ENCODE assay signal across 10 mouse cellular contexts in the genomic region with DNA sequence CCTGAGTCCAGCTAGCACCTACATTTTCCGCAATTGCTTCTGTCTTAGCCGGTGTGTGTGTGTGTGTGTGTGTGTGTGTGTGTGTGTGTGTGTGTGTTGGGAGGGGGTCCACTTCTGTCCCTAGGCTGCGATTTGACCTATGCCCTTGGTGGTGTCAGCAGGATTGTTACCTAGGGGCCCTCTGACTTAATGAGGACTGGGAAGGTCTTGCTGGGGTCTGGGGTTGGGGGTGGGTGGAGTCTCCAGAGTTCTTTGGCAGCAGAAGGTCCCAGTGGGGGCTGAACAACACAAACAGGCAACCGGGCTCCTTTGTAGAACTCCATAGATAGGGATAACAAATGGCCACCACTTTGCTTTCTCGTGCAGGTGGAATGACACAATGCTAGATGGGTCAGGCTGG. TPM values are rescaled to one million over a fixed set of nuclear protein-coding genes. Genes with fewer than 3 reads are reported as not detected.
DNase-seq lines count a peak whose midpoint lies in the region; ATAC-seq and TF ChIP-seq lines count a peak whose summit lies in the region.
"Had no signal": no experiment of that assay in that cellular context is flagged by ENCODE, and none has a peak within 500 bp of the region (broad histone marks: within the 10 kb centered on the region; RNA-seq: fewer than 3 reads in every experiment).

No protein-coding gene starts in this region.

- DNase-seq in liver, embryonic 14.5 days (ENCODE audit: low read depth in 3 of 3, low spot score in 3 of 3), result no peak
- DNase-seq in yolk sac, embryonic 10.5 days (ENCODE audit: low spot score), result peak; percentile 9
- DNase-seq in spleen, postnatal 10 days (ENCODE audit: low spot score in 2 of 2), result no peak
- DNase-seq in layer of hippocampus, postnatal 25 days (ENCODE audit: extremely low spot score in 1 of 2, low spot score in 1 of 2), result no peak
- DNase-seq: right cerebral cortex, postnatal 14 days had no signal

- H3K4me1 ChIP-seq in megakaryocyte, embryonic 14.5 days, result peaks cover 5% of the 10 kb centered on the region; the same call in 1 of the 2 replicates
- H3K4me1 ChIP-seq in forebrain, embryonic 15.5 days, result peaks cover 32% of the 10 kb centered on the region
- H3K4me1 ChIP-seq in liver, embryonic 14.5 days (replicated peaks; ENCODE audit: control insufficient read depth in 2 of 2, insufficient read depth in 2 of 2, low read length in 1 of 2), result no peaks in the 10 kb centered on the region; a peak in 1 of 4 replicates

- H3K27me3 ChIP-seq in megakaryocyte, embryonic 14.5 days (replicated peaks), result peaks cover 51% of the 10 kb centered on the region
- no peaks in the 10 kb centered on the region for H3K27me3 ChIP-seq in forebrain, embryonic 15.5 days
- H3K27me3 ChIP-seq in liver, embryonic 14.5 days (ENCODE audit: control insufficient read depth, insufficient read depth, low read length), result peaks cover 21% of the 10 kb centered on the region

- peak overlapping the region; percentile 56 for H3K4me2 ChIP-seq in forebrain, embryonic 15.5 days (replicated peaks)
- peak overlapping the region; percentile 46 for H3K4me2 ChIP-seq in liver, embryonic 14.5 days (ENCODE audit: low read depth)

- TF ChIP-seq EP300 in liver, embryonic 14.5 days (IDR thresholded peaks at IDR 0.05; ENCODE audit: low read depth), result no peak

- ATAC-seq in megakaryocyte, adult 5-6 weeks (ENCODE audit: poor library complexity, severe bottlenecking), result no peak
- ATAC-seq in forebrain, embryonic 15.5 days (replicated peaks), result no peak
- ATAC-seq in liver, embryonic 14.5 days (ENCODE audit: insufficient read depth), result no peak

- no peak for TF ChIP-seq CTCF in liver, embryonic 14.5 days (IDR thresholded peaks at IDR 0.05; ENCODE audit: low read depth)

- no peaks in the 10 kb centered on the region for H3K36me3 ChIP-seq in megakaryocyte, embryonic 14.5 days (replicated peaks; ENCODE audit: low read length)
- no peaks in the 10 kb centered on the region for H3K36me3 ChIP-seq in forebrain, embryonic 15.5 days
- H3K36me3 ChIP-seq in liver, embryonic 14.5 days (replicated peaks; ENCODE audit: control insufficient read depth, insufficient read depth, low read depth), result no peaks in the 10 kb centered on the region

- H3K9me3 ChIP-seq in megakaryocyte, embryonic 14.5 days, result no peaks in the 10 kb centered on the region; the same call in 1 of the 2 replicates
- no peaks in the 10 kb centered on the region for H3K9me3 ChIP-seq in forebrain, embryonic 15.5 days
- H3K9me3 ChIP-seq in liver, embryonic 14.5 days (ENCODE audit: control insufficient read depth, low read length), result no peaks in the 10 kb centered on the region

- peak overlapping the region; percentile 63; the same call in 1 of the 2 replicates for H3K27ac ChIP-seq in forebrain, embryonic 15.5 days (replicated peaks)
- H3K27ac ChIP-seq in liver, embryonic 14.5 days, result no peak overlapping the region

- peak overlapping the region; percentile 56 for H3K4me3 ChIP-seq in megakaryocyte, embryonic 14.5 days (replicated peaks)
- peak overlapping the region; percentile 32 for H3K4me3 ChIP-seq in forebrain, embryonic 15.5 days
- H3K4me3 ChIP-seq in liver, embryonic 14.5 days (ENCODE audit: insufficient read depth in 1 of 2, low read depth in 2 of 2, low read length in 2 of 2), result no peak overlapping the region
- H3K4me3 ChIP-seq: erythroblast, embryonic 14.5 days had no signal

- WGBS in forebrain, embryonic 15.5 days, result 12% methylated on average over 5 of the region's 5 CpGs
- WGBS in liver, embryonic 14.5 days (ENCODE audit: insufficient replicate concordance), result 4% methylated on average over 5 of the region's 5 CpGs

- no peak overlapping the region for H3K9ac ChIP-seq in forebrain, embryonic 15.5 days (replicated peaks)
- no peak overlapping the region for H3K9ac ChIP-seq in liver, embryonic 14.5 days (replicated peaks)

RNA-seq across cellular contexts. Expression of gene Nhlh2, which starts 14.0 kb away (rescaled TPM):
- not detected in 2 replicates for polyA plus RNA-seq in megakaryocyte, embryonic 14.5 days (2012; ENCODE audit: insufficient read depth, low replicate concordance)
- total RNA-seq in megakaryocyte, adult 5-6 weeks (2015), result not detected in 2 replicates
- total RNA-seq in megakaryocyte, adult 5-6 weeks (2017), result not detected in 2 replicates
- polyA plus RNA-seq in forebrain, embryonic 15.5 days (2015; fragmentation: Nextera tagmentation; extraction: Ambion mirVana), result 24.3 and 25.4 TPM in 2 replicates
- 0.02 TPM in 1 of 2 replicates, not detected in the other for polyA plus RNA-seq in liver, embryonic 14.5 days (2012; rRNA removed)
- not detected in 2 replicates for polyA plus RNA-seq in liver, embryonic 14.5 days (2014; fragmentation: Nextera tagmentation; extraction: Ambion mirVana)
- 1 to 10 TPM; 1.7 to 2.1 TPM for total RNA-seq in layer of hippocampus, postnatal 25 days (2021)
- total RNA-seq: liver, adult 2 months had no signal
- polyA plus RNA-seq: erythroblast, embryonic 14.5 days; liver, adult 2 months had no signal

Comparison
In these comparisons a context has a peak if more than half of its experiments do, and no peak if none do; other contexts are left out.
1. H3K4me3 ChIP-seq: peak in megakaryocyte, embryonic 14.5 days (single experiment) and forebrain, embryonic 15.5 days (single experiment); none in liver, embryonic 14.5 days (0 of 2).
2. RNA of gene Nhlh2, which starts 14.0 kb away (polyA plus RNA-seq): 24.3 to 25.4 TPM in forebrain, embryonic 15.5 days; 0.02 TPM in liver, embryonic 14.5 days and not detected in megakaryocyte, embryonic 14.5 days; every median in the first group is over 10 times any median in the second.